Comparison of ENCODE assay signal across 9 mouse cellular contexts in genomic region chr19:30549044-30549853, GRCm38 (mm10). TPM values are rescaled to one million over a fixed set of nuclear protein-coding genes. Genes with fewer than 3 reads are reported as not detected.
DNase-seq lines count a peak whose midpoint lies in the region; ATAC-seq and TF ChIP-seq lines count a peak whose summit lies in the region.
"Had no signal": no experiment of that assay in that cellular context is flagged by ENCODE, and none has a peak within 500 bp of the region (broad histone marks: within the 10 kb centered on the region; RNA-seq: fewer than 3 reads in every experiment).

TSS of gene Dkk1 (minus strand) at chr19:30549665.

- peak within 1 kb of the TSS; percentile 8; the same call in 1 of the 2 replicates for H3K4me3 ChIP-seq in embryonic fibroblast, embryonic 13.5 days (ENCODE audit: insufficient read depth, low read length)
- H3K4me3 ChIP-seq in intestine, postnatal 0 days (ENCODE audit: low read depth, low read length) = peak within 1 kb of the TSS; percentile 27
- peak within 1 kb of the TSS; percentile 32 for H3K4me3 ChIP-seq in liver, embryonic 16.5 days (ENCODE audit: low read depth, low read length)

- H3K9me3 ChIP-seq in intestine, postnatal 0 days (ENCODE audit: control insufficient read depth) = 0 out of 2 replicates have a peak, but pooled peaks cover 3% of the 10 kb centered on the region
- no peaks in the 10 kb centered on the region for H3K9me3 ChIP-seq in liver, embryonic 16.5 days (replicated peaks; ENCODE audit: control insufficient read depth, low read length)

- no peak within 1 kb of the TSS for H3K27ac ChIP-seq in embryonic fibroblast, embryonic 13.5 days (ENCODE audit: insufficient read depth, low read length)
- H3K27ac ChIP-seq in intestine, postnatal 0 days (ENCODE audit: low read depth, low read length) = no peak within 1 kb of the TSS
- H3K27ac ChIP-seq in liver, embryonic 16.5 days (ENCODE audit: low read length) = no peak within 1 kb of the TSS
- H3K27ac ChIP-seq: macrophage had no signal

- peak within 1 kb of the TSS; percentile 55 for H3K4me2 ChIP-seq in intestine, postnatal 0 days (replicated peaks; ENCODE audit: low read depth)
- peak within 1 kb of the TSS; percentile 36 for H3K4me2 ChIP-seq in liver, embryonic 16.5 days (ENCODE audit: low read depth, low read length)

- H3K9ac ChIP-seq in intestine, postnatal 0 days (ENCODE audit: low read depth, low read length) = 0 out of 2 replicates have a peak within 1 kb of the TSS, but pooled peaks have one; percentile 7
- H3K9ac ChIP-seq in liver, embryonic 16.5 days (ENCODE audit: low read depth, low read length) = no peak within 1 kb of the TSS

- H3K36me3 ChIP-seq in intestine, postnatal 0 days (ENCODE audit: control insufficient read depth, insufficient read depth) = no peaks in the 10 kb centered on the region
- H3K36me3 ChIP-seq in liver, embryonic 16.5 days (ENCODE audit: control insufficient read depth, insufficient read depth) = no peaks in the 10 kb centered on the region

- peaks cover 49% of the 10 kb centered on the region for H3K27me3 ChIP-seq in intestine, postnatal 0 days (replicated peaks; ENCODE audit: control insufficient read depth, insufficient read depth, low read length)
- peaks cover 41% of the 10 kb centered on the region for H3K27me3 ChIP-seq in liver, embryonic 16.5 days (ENCODE audit: control insufficient read depth, insufficient read depth, low read depth, low read length)

- TF ChIP-seq POLR2A in embryonic fibroblast, embryonic 13.5 days (IDR thresholded peaks at IDR 0.05; ENCODE audit: low read depth, low read length) = no peak

- no peak for ATAC-seq in intestine, postnatal 0 days
- no peak for ATAC-seq in liver, embryonic 16.5 days (ENCODE audit: low read depth)

- WGBS in intestine, postnatal 0 days = 1% methylated on average over 26 of the region's 26 CpGs
- WGBS in liver, embryonic 16.5 days (ENCODE audit: insufficient replicate concordance) = under 1% methylated on average over 26 of the region's 26 CpGs

- TF ChIP-seq CTCF in embryonic fibroblast, embryonic 13.5 days (IDR thresholded peaks at IDR 0.05; ENCODE audit: borderline replicate concordance, insufficient read depth, low read length) = no peak
- peak; percentile 28; the same call in 1 of the 2 replicates for TF ChIP-seq CTCF in intestine, postnatal 0 days (IDR thresholded peaks at IDR 0.05; ENCODE audit: low read depth)

- H3K4me1 ChIP-seq in embryonic fibroblast, embryonic 13.5 days (ENCODE audit: control insufficient read depth, insufficient read depth, low read length) = no peaks in the 10 kb centered on the region
- no peaks in the 10 kb centered on the region for H3K4me1 ChIP-seq in intestine, postnatal 0 days (replicated peaks; ENCODE audit: control insufficient read depth, insufficient read depth, low read length)
- no peaks in the 10 kb centered on the region for H3K4me1 ChIP-seq in liver, embryonic 16.5 days (ENCODE audit: control insufficient read depth, low read depth, low read length)

- peak; percentile 22 for DNase-seq in right cerebral cortex, postnatal 14 days
- no peak for DNase-seq in right cerebral cortex, adult 2 months (ENCODE audit: low spot score in 2 of 2)
- DNase-seq in retina, postnatal 1 day = peak; percentile 83
- DNase-seq in urinary bladder, adult 2 months (ENCODE audit: low spot score) = no peak
- no peak for DNase-seq in gastrocnemius, postnatal 25 days

RNA-seq across cellular contexts. Expression of gene Dkk1, which starts in this region (rescaled TPM):
- 0.33 and 0.35 TPM in 2 replicates for polyA plus RNA-seq in embryonic fibroblast, embryonic 13.5 days (2011; ENCODE audit: insufficient read length, low read depth, missing spikeins)
- not detected in 2 replicates for polyA plus RNA-seq in intestine, postnatal 0 days (2015; fragmentation: Nextera tagmentation; extraction: Ambion mirVana)
- polyA plus RNA-seq in liver, embryonic 16.5 days (2015; fragmentation: Nextera tagmentation; extraction: Ambion mirVana) = 0.18 and 0.21 TPM in 2 replicates
- 0.04 TPM in 1 of 2 replicates, not detected in the other for polyA plus RNA-seq in urinary bladder, adult 2 months (2012; rRNA removed)
- not detected for total RNA-seq in gastrocnemius, postnatal 25 days (2021)
- polyA plus RNA-seq: macrophage had no signal

Comparison
In these comparisons a context has a peak if more than half of its experiments do, and no peak if none do; other contexts are left out.
1. DNase-seq: peak in right cerebral cortex, postnatal 14 days (single experiment) and retina, postnatal 1 day (single experiment); none in right cerebral cortex, adult 2 months (0 of 2), urinary bladder, adult 2 months (single experiment) and gastrocnemius, postnatal 25 days (single experiment).
2. Peak in every context shown above with its lines, with median percentiles within 50 percentile points of each other: H3K4me3 ChIP-seq.